Mouse (Mus musculus) liver, adult 2 months (tissue): ENCODE measurements around the gene Zyx. TPM values are rescaled to one million over a fixed set of nuclear protein-coding genes. Genes with fewer than 3 reads are reported as not detected.

Source experiments
- DNase-seq: peaks from one replicate; pipeline ENCODE4 v3.0.0-alpha.2; 2011; ENCODE audit warnings: low read depth, low spot score; ENCODE audit errors: extremely low read depth
- H3K27ac ChIP-seq: fragments of 200-500 bp; replicated peaks from 2 replicates; pipeline ENCODE4 v1.5.1; 2012; ENCODE audit warnings: low read depth, mild to moderate bottlenecking, control low read depth, inconsistent platforms, low read length; ENCODE audit not compliant: insufficient read depth
- H3K27me3 ChIP-seq: fragments of 200-500 bp; 2 replicates; pipeline ENCODE4 v1.6.1; 2012; ENCODE audit warnings: mild to moderate bottlenecking, moderate library complexity, low read length, inconsistent platforms; ENCODE audit not compliant: control insufficient read depth, insufficient read depth
- H3K36me3 ChIP-seq: fragments of 200-500 bp; 2 replicates; pipeline ENCODE4 v1.6.1; 2012; ENCODE audit warnings: low read length, inconsistent platforms; ENCODE audit not compliant: control insufficient read depth, insufficient read depth
- H3K4me1 ChIP-seq: fragments of 200-500 bp; 2 replicates; pipeline ENCODE4 v1.6.1; 2011; ENCODE audit warnings: low read length; ENCODE audit not compliant: control insufficient read depth, insufficient read depth
- H3K4me3 ChIP-seq: fragments of 200-500 bp; 2 replicates; pipeline ENCODE4 v1.5.1; 2011; ENCODE audit warnings: low read depth, mild to moderate bottlenecking, control low read depth, low read length, moderate library complexity; ENCODE audit not compliant: insufficient read depth
- H3K79me2 ChIP-seq: fragments of 200-500 bp; 2 replicates; pipeline ENCODE4 v1.6.1; 2012; ENCODE audit warnings: inconsistent platforms, mild to moderate bottlenecking, low read length, moderate library complexity; ENCODE audit not compliant: control insufficient read depth, insufficient read depth
- H3K9ac ChIP-seq: fragments of 200-500 bp; 2 replicates; pipeline ENCODE4 v1.6.1; 2012; ENCODE audit warnings: low read depth, mild to moderate bottlenecking, control low read depth, inconsistent platforms, low read length
- CTCF ChIP-seq: fragments of 200-500 bp; IDR thresholded peaks from 2 replicates; pipeline ENCODE4 v1.5.1; 2011; ENCODE audit warnings: low read depth, low read length, control low read depth
- POLR2A ChIP-seq: fragments of 200-500 bp; IDR thresholded peaks from 2 replicates; pipeline ENCODE4 v1.6.1; 2011; ENCODE audit warnings: low read length, control low read depth; ENCODE audit not compliant: insufficient read depth; ENCODE audit errors: extremely low read depth
- WGBS: fragments of 180-500 bp; shearing (Covaris S2); methylation state at CpG from one replicate; pipeline ENCODE4 v1.1.7; 2018; 5-methylcytosine and 5-hydroxymethylcytosine counted together
- polyA plus RNA-seq: library from polyadenylated mRNA; depleted of rRNA; stranded (reverse); fragments of >200 nt; gene quantifications from 2 replicates; pipeline ENCODE4 v1.2.3, GENCODE M21; 2012
- total RNA-seq: library from RNA; depleted of rRNA; stranded (reverse); fragments of >200 nt; gene quantifications from 2 replicates; pipeline ENCODE4 v1.2.3, GENCODE M21; 2014

The Zyx gene
- total and polyA plus RNA-seq, 2 experiments = 6.4 to 49.8 TPM

GRCm38 (mm10) chr6:42352486-42352846 lies 3.0 kb downstream of the Zyx start:
- Histone ChIP-seq H3K27ac (peak overlapping the region; percentile 30; the same call in 1 of the 2 replicates), H3K9ac (no peak overlapping the region)
- WGBS = 96% methylated on average over 1 of the region's 1 CpGs

GRCm38 (mm10) chr6:42353180-42353579 lies 3.8 kb downstream of the Zyx start:
- H3K36me3 ChIP-seq = peaks cover 22% of the 10 kb centered on the region
- H3K4me3 ChIP-seq = no peak overlapping the region
- peaks cover 3% of the 10 kb centered on the region; the same call in 1 of the 2 replicates for H3K79me2 ChIP-seq
- H3K9ac ChIP-seq = no peak overlapping the region
- no peak overlapping the region; the same call in 1 of the 2 replicates for H3K27ac ChIP-seq
- no peak for TF ChIP-seq POLR2A
- TF ChIP-seq CTCF = no peak
- no peak for DNase-seq
- WGBS = 70% methylated on average over 8 of the region's 8 CpGs
- H3K27me3 ChIP-seq = no peaks in the 10 kb centered on the region
- peaks cover 21% of the 10 kb centered on the region for H3K4me1 ChIP-seq

More at GRCm38 (mm10) chr6:42352486-42352846, 3.0 kb downstream of the Zyx start:
- Histone ChIP-seq H3K4me3 (no peak overlapping the region), H3K4me1 (peaks cover 21% of the 10 kb centered on the region), H3K79me2 (peaks cover 3% of the 10 kb centered on the region; the same call in 1 of the 2 replicates), H3K36me3 (peaks cover 18% of the 10 kb centered on the region), H3K27me3 (no peaks in the 10 kb centered on the region)
- DNase-seq = no peak
- TF ChIP-seq CTCF (no peak), POLR2A (no peak)

GRCm38 (mm10) chr6:42354076-42355019 lies 4.9 kb downstream of the Zyx start:
- H3K4me3 ChIP-seq = no peak overlapping the region
- H3K36me3 ChIP-seq = peaks cover 23% of the 10 kb centered on the region
- TF ChIP-seq CTCF = no peak
- TF ChIP-seq POLR2A = no peak
- DNase-seq = no peak
- 0 out of 2 replicates have a peak overlapping the region, but pooled peaks have one; percentile 4 for H3K27ac ChIP-seq
- H3K9ac ChIP-seq = no peak overlapping the region
- peaks cover 3% of the 10 kb centered on the region; the same call in 1 of the 2 replicates for H3K79me2 ChIP-seq
- H3K27me3 ChIP-seq = no peaks in the 10 kb centered on the region
- 50% methylated on average over 11 of the region's 11 CpGs for WGBS
- H3K4me1 ChIP-seq = peaks cover 19% of the 10 kb centered on the region

GRCm38 (mm10) chr6:42355366-42355765 lies 5.9 kb downstream of the Zyx start:
- Histone ChIP-seq H3K36me3 (peaks cover 33% of the 10 kb centered on the region), H3K27ac (no peak overlapping the region), H3K27me3 (no peaks in the 10 kb centered on the region), H3K4me3 (no peak overlapping the region), H3K4me1 (peaks cover 22% of the 10 kb centered on the region), H3K9ac (no peak overlapping the region), H3K79me2 (no peaks in the 10 kb centered on the region; the same call in 1 of the 2 replicates)
- WGBS = 87% methylated on average over 6 of the region's 6 CpGs
- DNase-seq = no peak
- TF ChIP-seq POLR2A (no peak), CTCF (no peak)

- H3K36me3 ChIP-seq = peaks cover 39% of the 10 kb centered on the region
- no peaks in the 10 kb centered on the region for H3K27me3 ChIP-seq
- no peak overlapping the region for H3K9ac ChIP-seq
- H3K79me2 ChIP-seq = no peaks in the 10 kb centered on the region; the same call in 1 of the 2 replicates
- H3K4me3 ChIP-seq = no peak overlapping the region
- DNase-seq = no peak
- 97% methylated on average over 13 of the region's 13 CpGs for WGBS
- TF ChIP-seq CTCF = no peak
- TF ChIP-seq POLR2A = no peak
- peaks cover 21% of the 10 kb centered on the region for H3K4me1 ChIP-seq
- no peak overlapping the region for H3K27ac ChIP-seq
Observed at GRCm38 (mm10) chr6:42355794-42356600, 6.6 kb downstream of the Zyx start.
